Mouse (Mus musculus) heart, adult 2 months (tissue): Measurements from ENCODE around the gene Ccdc175.

Experiments
- CTCF ChIP-seq: fragments of 200-600 bp; IDR thresholded peaks from 2 replicates; pipeline ENCODE4 v1.8.1; 2022; ENCODE audit warnings: antibody characterized with exemption, mild to moderate bottlenecking, moderate library complexity
- EP300 ChIP-seq: fragments of 200-500 bp; IDR thresholded peaks from 2 replicates; pipeline ENCODE4 v1.6.1; 2011; ENCODE audit warnings: low read depth, low read length, control low read depth; ENCODE audit not compliant: insufficient read depth
- POLR2A ChIP-seq: fragments of 200-500 bp; IDR thresholded peaks from 2 replicates; pipeline ENCODE4 v1.6.1; 2011; ENCODE audit warnings: mild to moderate bottlenecking, low read depth, low read length, control low read depth; ENCODE audit not compliant: insufficient read depth

DNA sequence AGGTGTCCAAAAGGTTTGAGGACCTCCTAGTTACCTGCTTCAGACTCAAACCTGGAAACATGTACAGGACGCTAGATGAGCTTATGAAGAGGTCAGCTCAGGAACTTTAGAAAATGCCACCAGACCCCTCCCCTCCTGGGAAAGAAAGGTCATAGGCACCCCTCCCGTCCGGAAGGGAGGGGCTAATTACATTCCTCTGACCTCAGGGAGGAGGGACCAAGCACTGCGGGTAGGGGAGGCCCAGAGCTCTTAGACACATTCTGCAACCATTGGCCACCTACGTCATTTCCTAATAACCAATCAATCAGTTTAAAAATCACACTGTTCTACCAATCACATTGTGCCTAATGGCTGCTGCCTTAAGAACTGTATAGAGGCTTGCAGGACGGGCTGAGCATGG lies 132.3 kb downstream of the Ccdc175 start:
- TF ChIP-seq POLR2A (no peak), CTCF (no peak), EP300 (no peak)
